Mouse (Mus musculus) hindbrain, embryonic 15.5 days (tissue): ENCODE measurements around the gene Gm20388. TPM values are rescaled to one million over a fixed set of nuclear protein-coding genes. Genes with fewer than 3 reads are reported as not detected.

Experiments
- ATAC-seq: fragments of 200-750 bp; cut with Nextera tagmentation; 2 replicates; pipeline ENCODE4 v1.8.0; 2017; ENCODE audit warnings: low read depth, moderate number of reproducible peaks, moderate TSS enrichment; ENCODE audit not compliant: low FRiP score
- H3K27ac ChIP-seq: fragments of 300-500 bp; sonication (generic); replicated peaks from 2 replicates; pipeline ENCODE4 v1.5.1; 2015; ENCODE audit warnings: mild to moderate bottlenecking, inconsistent platforms
- H3K27me3 ChIP-seq: fragments of 300-500 bp; sonication (generic); 2 replicates; pipeline ENCODE4 v1.6.1; 2015; ENCODE audit warnings: control low read depth, inconsistent platforms
- H3K36me3 ChIP-seq: fragments of 300-500 bp; sonication (generic); 2 replicates; pipeline ENCODE4 v1.6.1; 2015; ENCODE audit warnings: control low read depth, inconsistent platforms
- H3K4me1 ChIP-seq: fragments of 300-500 bp; sonication (generic); replicated peaks from 2 replicates; pipeline ENCODE4 v1.6.1; 2015; ENCODE audit warnings: control low read depth, inconsistent platforms
- H3K4me2 ChIP-seq: fragments of 300-500 bp; sonication (generic); 2 replicates; pipeline ENCODE4 v1.6.1; 2015; ENCODE audit warnings: moderate library complexity, mild to moderate bottlenecking, inconsistent platforms
- H3K4me3 ChIP-seq: fragments of 300-500 bp; sonication (generic); 2 replicates; pipeline ENCODE4 v1.5.1; 2015; ENCODE audit warnings: mild to moderate bottlenecking, inconsistent platforms
- H3K9ac ChIP-seq: fragments of 300-500 bp; sonication (generic); 2 replicates; pipeline ENCODE4 v1.6.1; 2015; ENCODE audit warnings: inconsistent platforms
- H3K9me3 ChIP-seq: fragments of 300-500 bp; sonication (generic); 2 replicates; pipeline ENCODE4 v1.6.1; 2016; ENCODE audit warnings: control low read depth, inconsistent platforms
- WGBS: fragments of 180-500 bp; shearing (Covaris S2); methylation state at CpG from one replicate; pipeline ENCODE4 v1.1.7; 2015; 5-methylcytosine and 5-hydroxymethylcytosine counted together
- polyA plus RNA-seq: library from polyadenylated mRNA; unstranded; fragments of >200 nt; fragmentation: Nextera tagmentation; extraction: Ambion mirVana; gene quantifications from 2 replicates; pipeline ENCODE4 v1.2.1, GENCODE M21; 2015

Gene Gm20388
- polyA plus RNA-seq, 1 experiment from 2014 or later: 5.4 TPM

GRCm38 (mm10) chr8:121187491-121188364 is 1277.1 kb downstream of the Gm20388 start:
- ATAC-seq: no peak
- H3K36me3 ChIP-seq: no peaks in the 10 kb centered on the region
- H3K4me3 ChIP-seq: no peak overlapping the region

GRCm38 (mm10) chr8:121188994-121189393 is 1278.4 kb downstream of the Gm20388 start:
- Histone ChIP-seq H3K27me3 (no peaks in the 10 kb centered on the region), H3K36me3 (no peaks in the 10 kb centered on the region), H3K9ac (no peak overlapping the region), H3K4me2 (no peak overlapping the region), H3K9me3 (no peaks in the 10 kb centered on the region), H3K4me3 (no peak overlapping the region), H3K27ac (no peak overlapping the region), H3K4me1 (peaks cover 9% of the 10 kb centered on the region; the same call in 1 of the 2 replicates)
- 68% methylated on average over 9 of the region's 9 CpGs for WGBS
- ATAC-seq: no peak

More at GRCm38 (mm10) chr8:121187491-121188364, 1277.1 kb downstream of the Gm20388 start:
- H3K4me1 ChIP-seq: peaks cover 9% of the 10 kb centered on the region; the same call in 1 of the 2 replicates
- no peak overlapping the region for H3K9ac ChIP-seq
- 76% methylated on average over 15 of the region's 15 CpGs for WGBS
- H3K4me2 ChIP-seq: no peak overlapping the region
- H3K9me3 ChIP-seq: no peaks in the 10 kb centered on the region
- H3K27me3 ChIP-seq: no peaks in the 10 kb centered on the region
- H3K27ac ChIP-seq: no peak overlapping the region

GRCm38 (mm10) chr8:121192451-121192850 is 1281.8 kb downstream of the Gm20388 start:
- 55% methylated on average over 8 of the region's 8 CpGs for WGBS
- ATAC-seq: no peak

GRCm38 (mm10) chr8:121195970-121196369 is 1285.3 kb downstream of the Gm20388 start:
- no peaks in the 10 kb centered on the region for H3K36me3 ChIP-seq
- H3K4me2 ChIP-seq: no peak overlapping the region
- no peak overlapping the region for H3K9ac ChIP-seq
- H3K4me3 ChIP-seq: no peak overlapping the region
- H3K9me3 ChIP-seq: no peaks in the 10 kb centered on the region
- no peak for ATAC-seq
- H3K4me1 ChIP-seq: no peaks in the 10 kb centered on the region
- 73% methylated on average over 7 of the region's 7 CpGs for WGBS
- H3K27ac ChIP-seq: no peak overlapping the region
- H3K27me3 ChIP-seq: peaks cover 3% of the 10 kb centered on the region; the same call in 1 of the 2 replicates

More at GRCm38 (mm10) chr8:121192451-121192850, 1281.8 kb downstream of the Gm20388 start:
- H3K9me3 ChIP-seq: no peaks in the 10 kb centered on the region
- peaks cover 3% of the 10 kb centered on the region; the same call in 1 of the 2 replicates for H3K27me3 ChIP-seq
- no peak overlapping the region for H3K27ac ChIP-seq
- H3K4me1 ChIP-seq: peaks cover 9% of the 10 kb centered on the region; the same call in 1 of the 2 replicates
- H3K4me2 ChIP-seq: no peak overlapping the region
- H3K4me3 ChIP-seq: no peak overlapping the region
- no peaks in the 10 kb centered on the region for H3K36me3 ChIP-seq
- no peak overlapping the region for H3K9ac ChIP-seq

GRCm38 (mm10) chr8:121196726-121197668 is 1286.4 kb downstream of the Gm20388 start:
- H3K36me3 ChIP-seq: no peaks in the 10 kb centered on the region
- H3K9me3 ChIP-seq: no peaks in the 10 kb centered on the region
- H3K27ac ChIP-seq: no peak overlapping the region
- 78% methylated on average over 16 of the region's 16 CpGs for WGBS
- H3K4me2 ChIP-seq: no peak overlapping the region
- H3K4me3 ChIP-seq: no peak overlapping the region
- peaks cover 3% of the 10 kb centered on the region; the same call in 1 of the 2 replicates for H3K27me3 ChIP-seq
- no peak overlapping the region for H3K9ac ChIP-seq
- no peak for ATAC-seq
- no peaks in the 10 kb centered on the region for H3K4me1 ChIP-seq

GRCm38 (mm10) chr8:121200069-121200468 is 1289.4 kb downstream of the Gm20388 start:
- no peaks in the 10 kb centered on the region; the same call in 1 of the 2 replicates for H3K4me1 ChIP-seq
- 66% methylated on average over 12 of the region's 12 CpGs for WGBS

GRCm38 (mm10) chr8:121200979-121201378 is 1290.3 kb downstream of the Gm20388 start:
- Histone ChIP-seq H3K4me2 (no peak overlapping the region), H3K27me3 (no peaks in the 10 kb centered on the region), H3K4me1 (no peaks in the 10 kb centered on the region; the same call in 1 of the 2 replicates), H3K36me3 (no peaks in the 10 kb centered on the region), H3K9me3 (no peaks in the 10 kb centered on the region), H3K27ac (no peak overlapping the region), H3K9ac (no peak overlapping the region), H3K4me3 (no peak overlapping the region)
- WGBS: 61% methylated on average over 3 of the region's 3 CpGs
- no peak for ATAC-seq

More at GRCm38 (mm10) chr8:121200069-121200468, 1289.4 kb downstream of the Gm20388 start:
- no peaks in the 10 kb centered on the region for H3K36me3 ChIP-seq
- no peaks in the 10 kb centered on the region for H3K9me3 ChIP-seq
- H3K4me2 ChIP-seq: no peak overlapping the region
- no peak overlapping the region for H3K27ac ChIP-seq
- peaks cover 2% of the 10 kb centered on the region; the same call in 1 of the 2 replicates for H3K27me3 ChIP-seq
- ATAC-seq: no peak
- no peak overlapping the region for H3K9ac ChIP-seq
- H3K4me3 ChIP-seq: no peak overlapping the region

- no peak overlapping the region for H3K4me3 ChIP-seq
- H3K9ac ChIP-seq: no peak overlapping the region
- H3K4me2 ChIP-seq: no peak overlapping the region
- H3K4me1 ChIP-seq: no peaks in the 10 kb centered on the region; the same call in 1 of the 2 replicates
- no peak for ATAC-seq
- H3K27me3 ChIP-seq: no peaks in the 10 kb centered on the region
- H3K9me3 ChIP-seq: no peaks in the 10 kb centered on the region
- H3K27ac ChIP-seq: no peak overlapping the region
- 87% methylated on average over 7 of the region's 7 CpGs for WGBS
- no peaks in the 10 kb centered on the region for H3K36me3 ChIP-seq
Measured at GRCm38 (mm10) chr8:121201651-121202050, 1291.0 kb downstream of the Gm20388 start.

- peak; percentile 39; the same call in 1 of the 2 replicates for ATAC-seq
- H3K9me3 ChIP-seq: no peaks in the 10 kb centered on the region
- H3K4me3 ChIP-seq: no peak overlapping the region
- no peaks in the 10 kb centered on the region; the same call in 1 of the 2 replicates for H3K4me1 ChIP-seq
- no peak overlapping the region for H3K4me2 ChIP-seq
- no peaks in the 10 kb centered on the region for H3K27me3 ChIP-seq
- WGBS: 68% methylated on average over 19 of the region's 19 CpGs
- H3K36me3 ChIP-seq: no peaks in the 10 kb centered on the region
- peak overlapping the region; percentile 46 for H3K27ac ChIP-seq
- no peak overlapping the region for H3K9ac ChIP-seq
Measured at GRCm38 (mm10) chr8:121203612-121204376, 1293.2 kb downstream of the Gm20388 start.

GRCm38 (mm10) chr8:121207171-121207570 is 1296.5 kb downstream of the Gm20388 start:
- Histone ChIP-seq H3K9ac (no peak overlapping the region), H3K36me3 (no peaks in the 10 kb centered on the region), H3K9me3 (no peaks in the 10 kb centered on the region), H3K27me3 (no peaks in the 10 kb centered on the region), H3K4me2 (no peak overlapping the region), H3K4me3 (no peak overlapping the region), H3K27ac (no peak overlapping the region), H3K4me1 (peaks cover 7% of the 10 kb centered on the region)
- 72% methylated on average over 2 of the region's 2 CpGs for WGBS
- no peak for ATAC-seq

- H3K4me1 ChIP-seq: peaks cover 7% of the 10 kb centered on the region; the same call in 1 of the 2 replicates
- H3K36me3 ChIP-seq: no peaks in the 10 kb centered on the region
- no peak overlapping the region for H3K4me3 ChIP-seq
- H3K9ac ChIP-seq: no peak overlapping the region
- ATAC-seq: no peak
- H3K27me3 ChIP-seq: no peaks in the 10 kb centered on the region
- H3K9me3 ChIP-seq: no peaks in the 10 kb centered on the region
- no peak overlapping the region for H3K27ac ChIP-seq
- WGBS: 92% methylated on average over 3 of the region's 3 CpGs
- no peak overlapping the region for H3K4me2 ChIP-seq
Measured at GRCm38 (mm10) chr8:121210627-121211026, 1300.0 kb downstream of the Gm20388 start.
